Comparison of ENCODE assay signal across 28 mouse cellular contexts in the genomic region with DNA sequence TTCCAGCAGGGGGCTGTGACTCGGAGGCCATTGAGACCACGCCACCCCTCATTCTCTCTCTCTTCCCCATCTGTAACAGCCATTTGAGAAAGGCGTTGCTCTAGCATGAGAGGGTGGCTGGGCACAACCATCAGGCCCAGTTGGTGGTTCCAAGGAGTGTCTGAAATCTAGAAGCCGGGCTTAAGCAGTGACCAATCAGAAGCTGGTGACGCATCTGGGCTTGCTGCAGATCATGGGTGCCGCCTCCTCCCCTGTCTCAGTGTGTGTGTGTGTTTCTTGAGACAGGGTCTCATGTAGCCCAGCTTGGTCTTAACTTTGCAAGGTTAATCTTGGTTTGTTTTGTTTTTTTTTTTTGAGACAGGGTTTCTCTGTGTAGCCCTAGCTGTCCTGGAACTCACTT.
"Had no signal": no experiment of that assay in that cellular context is flagged by ENCODE, and none has a peak within 500 bp of the region (broad histone marks: within the 10 kb centered on the region; RNA-seq: fewer than 3 reads in every experiment).

No protein-coding gene starts in this region.

- H3K9me3 ChIP-seq: heart, embryonic 13.5 days; heart, embryonic 15.5 days; hindbrain, embryonic 13.5 days; hindbrain, embryonic 15.5 days; kidney, embryonic 15.5 days; limb, embryonic 10.5 days; limb, embryonic 12.5 days; liver, embryonic 13.5 days; liver, embryonic 15.5 days had no signal

- ATAC-seq: hindbrain, postnatal 0 days; intestine, embryonic 16.5 days had no signal

- DNase-seq: gastrocnemius, postnatal 14 days; gastrocnemius, postnatal 36 days; heart, adult 11 months; heart, adult 2 months; heart, postnatal 14 days; heart, postnatal 36 days; kidney, adult 11 months; kidney, adult 2 months; kidney, adult 9 months; kidney, postnatal 10 days; kidney, postnatal 25 days; kidney, postnatal 4 days; liver; liver, embryonic 13.5 days had no signal

- H3K9ac ChIP-seq: heart, embryonic 13.5 days; heart, embryonic 15.5 days; hindbrain, embryonic 13.5 days; hindbrain, embryonic 15.5 days; kidney, embryonic 15.5 days; limb, embryonic 12.5 days; liver, embryonic 13.5 days; liver, embryonic 15.5 days had no signal

- H3K27me3 ChIP-seq: heart, embryonic 13.5 days; heart, embryonic 15.5 days; hindbrain, embryonic 13.5 days; hindbrain, embryonic 15.5 days; kidney, embryonic 15.5 days; limb, embryonic 12.5 days; liver, embryonic 13.5 days; liver, embryonic 15.5 days had no signal

- H3K4me3 ChIP-seq: heart, adult 2 months; heart, embryonic 13.5 days; heart, embryonic 15.5 days; hindbrain, embryonic 13.5 days; hindbrain, embryonic 15.5 days; kidney, embryonic 15.5 days; layer of hippocampus, adult 2 months; left cerebral cortex, adult 2 months; limb, embryonic 10.5 days; limb, embryonic 12.5 days; liver, embryonic 13.5 days; liver, embryonic 15.5 days had no signal

- H3K36me3 ChIP-seq: heart, embryonic 13.5 days; heart, embryonic 15.5 days; hindbrain, embryonic 13.5 days; hindbrain, embryonic 15.5 days; kidney, embryonic 15.5 days; limb, embryonic 10.5 days; limb, embryonic 12.5 days; liver, embryonic 13.5 days; liver, embryonic 15.5 days had no signal

- H3K27ac ChIP-seq: heart, adult 2 months; heart, embryonic 13.5 days; heart, embryonic 15.5 days; hindbrain, embryonic 13.5 days; hindbrain, embryonic 15.5 days; hindbrain, postnatal 0 days; kidney, embryonic 15.5 days; layer of hippocampus, adult 2 months; left cerebral cortex, adult 2 months; limb, embryonic 10.5 days; limb, embryonic 12.5 days; liver, embryonic 13.5 days; liver, embryonic 15.5 days had no signal

- H3K4me2 ChIP-seq: heart, embryonic 11.5 days; heart, embryonic 13.5 days; heart, embryonic 15.5 days; hindbrain, embryonic 13.5 days; hindbrain, embryonic 15.5 days; kidney, embryonic 15.5 days; limb, embryonic 12.5 days; liver, embryonic 11.5 days; liver, embryonic 13.5 days; liver, embryonic 15.5 days had no signal
